Mouse (Mus musculus): Measurements from ENCODE around the gene Grcc10. TPM values are rescaled to one million over a fixed set of nuclear protein-coding genes. Genes with fewer than 3 reads are reported as not detected.
A peak's percentile ranks its signal among the peaks of the same experiment; 100 is the strongest.

The Grcc10 gene
- polyA plus RNA-seq, 1 experiment from 2014 or later, result 445 TPM

- Histone ChIP-seq H3K27ac (replicated peaks) (peak overlapping the region; percentile 81), H3K4me3 (peak overlapping the region; percentile 58), H3K27me3 (ENCODE audit: low read depth, poor library complexity, severe bottlenecking) (peaks cover 77% of the 10 kb centered on the region), H3K36me3 (no peaks in the 10 kb centered on the region), H3K9me3 (replicated peaks) (no peaks in the 10 kb centered on the region), H3K4me1 (peaks cover 40% of the 10 kb centered on the region)
- DNase-seq (ENCODE audit: low spot score), result no peak
- WGBS, result 1% methylated on average over 9 of the region's 9 CpGs
Observed at GRCm38 (mm10) chr6:124768704-124769044, 27.5 kb upstream of the Grcc10 start.

DNA sequence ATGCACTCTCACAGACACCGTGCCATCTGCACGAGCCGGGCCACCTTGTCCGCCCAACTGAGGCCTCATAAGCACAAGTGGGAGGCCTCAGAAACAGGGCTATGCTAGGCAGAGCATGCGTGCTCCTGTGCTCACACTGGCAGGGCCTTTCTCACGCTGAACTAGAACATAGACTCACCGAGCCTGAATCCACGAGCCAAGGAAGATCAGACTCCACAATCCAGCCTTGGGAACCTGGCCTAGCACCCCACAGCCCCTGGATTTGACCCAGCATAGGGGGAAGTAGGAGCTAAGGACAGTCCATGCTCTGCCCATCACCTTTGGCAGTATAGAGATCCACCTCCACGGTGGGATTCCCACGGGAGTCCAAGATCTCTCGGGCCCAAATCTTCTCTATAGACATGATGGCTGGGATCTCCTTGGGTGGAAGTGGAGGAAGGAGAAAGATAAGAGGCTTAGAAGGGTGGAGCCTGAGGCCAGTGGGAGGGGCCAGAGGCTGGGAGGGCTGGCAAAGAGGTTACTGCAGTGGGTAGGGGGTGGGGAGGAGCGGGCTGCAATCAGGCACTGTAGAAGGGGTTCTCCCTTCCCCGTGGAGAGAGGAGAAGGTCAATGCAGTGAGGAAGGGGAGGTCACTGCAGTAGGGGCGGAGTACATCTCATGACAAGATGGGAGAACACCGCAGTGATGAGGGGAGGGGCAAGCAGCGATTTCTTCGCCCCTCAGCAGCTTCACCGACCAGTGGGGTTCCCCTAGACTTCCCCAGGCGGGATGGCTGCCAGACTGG, 26.9 kb upstream of the Grcc10 start:
- DNase-seq (ENCODE audit: low spot score), result peak; percentile 42
- Histone ChIP-seq H3K27ac (replicated peaks) (peak overlapping the region; percentile 59), H3K9me3 (replicated peaks) (no peaks in the 10 kb centered on the region), H3K27me3 (ENCODE audit: low read depth, poor library complexity, severe bottlenecking) (peaks cover 71% of the 10 kb centered on the region), H3K4me1 (peaks cover 40% of the 10 kb centered on the region), H3K36me3 (no peaks in the 10 kb centered on the region), H3K4me3 (peak overlapping the region; percentile 58)
- 15% methylated on average over 19 of the region's 19 CpGs for WGBS

- WGBS, result 23% methylated on average over 4 of the region's 4 CpGs
- H3K36me3 ChIP-seq, result no peaks in the 10 kb centered on the region
- peak overlapping the region; percentile 58 for H3K4me3 ChIP-seq
- DNase-seq (ENCODE audit: low spot score), result no peak
- no peaks in the 10 kb centered on the region for H3K9me3 ChIP-seq (replicated peaks)
- peaks cover 71% of the 10 kb centered on the region for H3K27me3 ChIP-seq (ENCODE audit: low read depth, poor library complexity, severe bottlenecking)
- peak overlapping the region; percentile 59 for H3K27ac ChIP-seq (replicated peaks)
- H3K4me1 ChIP-seq, result peaks cover 40% of the 10 kb centered on the region
Observed at GRCm38 (mm10) chr6:124767536-124767919, 26.4 kb upstream of the Grcc10 start.

DNA sequence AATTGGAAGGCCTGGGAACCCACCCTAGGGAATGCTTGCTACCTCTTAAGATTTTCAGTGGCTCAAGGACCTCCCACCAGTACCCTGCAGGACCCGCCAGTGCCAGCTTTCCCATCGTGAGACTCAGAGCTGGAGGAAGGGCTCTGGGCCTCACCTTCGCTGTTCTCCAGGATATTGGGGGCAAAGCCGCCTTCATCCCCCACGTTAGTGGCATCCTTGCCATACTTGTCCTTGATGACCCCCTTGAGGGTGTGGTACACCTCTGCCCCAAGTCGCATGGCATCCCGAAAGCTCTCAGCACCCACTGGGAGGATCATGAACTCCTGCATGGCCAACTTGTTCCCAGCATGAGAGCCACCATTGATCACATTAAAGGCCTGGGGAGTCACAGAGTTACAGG, 24.8 kb upstream of the Grcc10 start:
- no peak for DNase-seq (ENCODE audit: low spot score)
- H3K27ac ChIP-seq (replicated peaks), result no peak overlapping the region
- no peaks in the 10 kb centered on the region for H3K36me3 ChIP-seq
- 85% methylated on average over 7 of the region's 7 CpGs for WGBS
- H3K9me3 ChIP-seq (replicated peaks), result no peaks in the 10 kb centered on the region
- peaks cover 66% of the 10 kb centered on the region for H3K27me3 ChIP-seq (ENCODE audit: low read depth, poor library complexity, severe bottlenecking)
- H3K4me3 ChIP-seq, result no peak overlapping the region
- peaks cover 40% of the 10 kb centered on the region for H3K4me1 ChIP-seq

DNA sequence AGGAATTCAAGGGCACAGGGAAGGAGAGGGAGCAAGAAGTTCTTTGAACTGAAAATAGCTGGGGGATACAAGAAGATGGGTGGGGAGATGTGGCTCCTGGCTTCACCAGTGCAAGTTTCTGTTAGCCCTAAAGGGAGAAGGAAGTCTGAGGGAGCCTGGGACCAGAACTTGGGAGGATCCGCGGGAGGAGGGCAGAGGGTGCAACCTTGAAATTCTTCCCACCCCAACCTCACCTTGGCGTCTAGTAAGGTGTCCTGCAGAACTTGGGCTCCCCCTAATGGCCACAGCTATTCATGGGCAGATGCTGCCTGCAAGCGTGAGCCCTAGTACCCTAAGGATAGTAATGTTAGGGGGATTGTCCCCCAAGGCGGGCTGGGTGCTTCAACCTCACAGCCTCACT, 18.1 kb upstream of the Grcc10 start:
- DNase-seq (ENCODE audit: low spot score), result peak; percentile 80
- H3K27me3 ChIP-seq (ENCODE audit: low read depth, poor library complexity, severe bottlenecking), result peaks cover 11% of the 10 kb centered on the region; the same call in 1 of the 2 replicates
- peaks cover 45% of the 10 kb centered on the region for H3K4me1 ChIP-seq
- WGBS, result 5% methylated on average over 5 of the region's 5 CpGs
- no peaks in the 10 kb centered on the region for H3K9me3 ChIP-seq (replicated peaks)
- H3K4me3 ChIP-seq, result peak overlapping the region; percentile 90; the same call in 1 of the 2 replicates
- H3K36me3 ChIP-seq, result no peaks in the 10 kb centered on the region
- peak overlapping the region; percentile 98 for H3K27ac ChIP-seq (replicated peaks)

DNA sequence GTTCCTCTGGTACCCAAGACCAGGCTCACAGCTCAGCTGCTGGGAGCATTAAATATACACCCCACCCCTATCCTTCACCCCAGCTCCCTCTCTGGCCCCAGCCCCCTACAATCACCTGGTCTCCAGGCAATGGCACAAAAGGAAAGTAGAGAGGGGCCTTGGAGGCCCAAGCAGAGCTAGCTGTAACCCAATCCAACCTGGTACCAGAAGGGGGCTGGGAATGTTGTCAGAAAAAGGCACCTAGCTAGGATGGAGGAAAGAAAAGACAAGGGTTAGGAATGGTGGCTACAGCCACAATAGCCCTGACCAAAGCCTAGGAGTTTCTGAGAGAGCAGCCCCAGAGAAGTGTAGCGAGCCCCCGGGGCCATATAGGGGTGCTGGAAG, 17.7 kb upstream of the Grcc10 start:
- Histone ChIP-seq H3K4me3 (peak overlapping the region; percentile 90), H3K4me1 (peaks cover 49% of the 10 kb centered on the region)
- WGBS, result 78% methylated on average over 2 of the region's 2 CpGs

DNA sequence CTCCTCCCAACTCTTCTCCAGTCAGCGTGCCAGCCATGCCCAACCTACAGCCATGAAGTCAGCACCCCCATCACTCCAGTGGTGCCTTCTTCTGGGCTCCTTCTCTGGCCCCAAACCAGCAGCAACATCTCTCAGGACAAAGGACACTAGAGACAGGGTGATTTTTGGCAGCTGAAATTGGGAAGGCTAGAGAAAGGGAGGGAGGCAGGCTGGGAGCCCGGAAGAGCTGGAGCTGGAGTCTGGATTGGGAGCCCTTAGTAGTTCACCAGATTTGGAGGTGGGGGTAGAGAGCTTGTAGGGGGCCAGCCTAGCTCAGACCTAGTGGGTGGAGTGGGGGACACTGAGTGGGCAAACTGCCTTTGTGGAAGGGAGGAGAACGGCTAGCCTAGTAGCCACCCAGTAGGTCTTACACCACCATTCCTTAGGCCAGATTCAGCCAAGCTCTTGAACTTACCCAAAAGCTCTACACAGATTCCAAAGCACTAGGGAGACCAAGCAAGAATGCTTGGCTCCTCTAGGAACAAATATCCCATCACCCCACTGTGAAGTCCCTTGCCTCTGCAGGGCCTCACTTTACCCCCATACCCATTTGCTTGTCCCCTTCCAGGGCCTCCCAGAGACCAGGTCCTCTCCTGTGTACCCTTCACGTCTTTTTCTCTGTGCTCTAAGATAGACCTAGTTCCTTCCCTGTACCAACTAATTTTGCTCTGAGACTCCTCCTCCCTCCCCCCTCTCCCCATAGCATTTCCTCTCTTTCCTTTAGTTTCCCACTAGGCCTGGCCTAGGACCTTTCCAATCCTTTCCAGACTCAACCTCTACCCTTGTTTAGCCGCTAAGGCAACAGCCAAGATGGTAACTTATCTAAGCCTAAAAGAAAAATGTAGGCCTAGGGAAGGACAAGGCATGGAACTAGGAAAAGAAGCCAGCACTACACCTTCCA, 17.0 kb upstream of the Grcc10 start:
- Histone ChIP-seq H3K27ac (replicated peaks) (peak overlapping the region; percentile 98), H3K36me3 (0 out of 2 replicates have a peak, but pooled peaks cover 1% of the 10 kb centered on the region), H3K4me3 (peak overlapping the region; percentile 90), H3K4me1 (peaks cover 54% of the 10 kb centered on the region), H3K27me3 (ENCODE audit: low read depth, poor library complexity, severe bottlenecking) (peaks cover 11% of the 10 kb centered on the region; the same call in 1 of the 2 replicates), H3K9me3 (replicated peaks) (no peaks in the 10 kb centered on the region)
- 24% methylated on average over 5 of the region's 5 CpGs for WGBS
- peak; percentile 67 for DNase-seq (ENCODE audit: low spot score)

More for the DNA sequence above, 17.7 kb upstream of the Grcc10 start:
- no peaks in the 10 kb centered on the region for H3K9me3 ChIP-seq (replicated peaks)
- H3K27ac ChIP-seq (replicated peaks), result peak overlapping the region; percentile 98
- H3K27me3 ChIP-seq (ENCODE audit: low read depth, poor library complexity, severe bottlenecking), result peaks cover 11% of the 10 kb centered on the region; the same call in 1 of the 2 replicates
- H3K36me3 ChIP-seq, result no peaks in the 10 kb centered on the region
- DNase-seq (ENCODE audit: low spot score), result no peak

GRCm38 (mm10) chr6:124757351-124757880, 16.2 kb upstream of the Grcc10 start:
- H3K27me3 ChIP-seq (ENCODE audit: low read depth, poor library complexity, severe bottlenecking), result 0 out of 2 replicates have a peak, but pooled peaks cover 4% of the 10 kb centered on the region
- H3K9me3 ChIP-seq (replicated peaks), result no peaks in the 10 kb centered on the region
- H3K27ac ChIP-seq (replicated peaks), result peak overlapping the region; percentile 98
- no peak for DNase-seq (ENCODE audit: low spot score)
- H3K36me3 ChIP-seq, result 0 out of 2 replicates have a peak, but pooled peaks cover 3% of the 10 kb centered on the region
- H3K4me3 ChIP-seq, result peak overlapping the region; percentile 90
- 4% methylated on average over 5 of the region's 5 CpGs for WGBS
- peaks cover 54% of the 10 kb centered on the region for H3K4me1 ChIP-seq

GRCm38 (mm10) chr6:124756652-124757350, 15.6 kb upstream of the Grcc10 start:
- H3K27ac ChIP-seq (replicated peaks), result peak overlapping the region; percentile 98
- peaks cover 54% of the 10 kb centered on the region for H3K4me1 ChIP-seq
- under 1% methylated on average over 54 of the region's 54 CpGs for WGBS
- H3K27me3 ChIP-seq (ENCODE audit: low read depth, poor library complexity, severe bottlenecking), result no peaks in the 10 kb centered on the region
- 0 out of 2 replicates have a peak, but pooled peaks cover 3% of the 10 kb centered on the region for H3K36me3 ChIP-seq
- H3K4me3 ChIP-seq, result peak overlapping the region; percentile 90
- peak; percentile 87 for DNase-seq (ENCODE audit: low spot score)
- no peaks in the 10 kb centered on the region for H3K9me3 ChIP-seq (replicated peaks)

DNA sequence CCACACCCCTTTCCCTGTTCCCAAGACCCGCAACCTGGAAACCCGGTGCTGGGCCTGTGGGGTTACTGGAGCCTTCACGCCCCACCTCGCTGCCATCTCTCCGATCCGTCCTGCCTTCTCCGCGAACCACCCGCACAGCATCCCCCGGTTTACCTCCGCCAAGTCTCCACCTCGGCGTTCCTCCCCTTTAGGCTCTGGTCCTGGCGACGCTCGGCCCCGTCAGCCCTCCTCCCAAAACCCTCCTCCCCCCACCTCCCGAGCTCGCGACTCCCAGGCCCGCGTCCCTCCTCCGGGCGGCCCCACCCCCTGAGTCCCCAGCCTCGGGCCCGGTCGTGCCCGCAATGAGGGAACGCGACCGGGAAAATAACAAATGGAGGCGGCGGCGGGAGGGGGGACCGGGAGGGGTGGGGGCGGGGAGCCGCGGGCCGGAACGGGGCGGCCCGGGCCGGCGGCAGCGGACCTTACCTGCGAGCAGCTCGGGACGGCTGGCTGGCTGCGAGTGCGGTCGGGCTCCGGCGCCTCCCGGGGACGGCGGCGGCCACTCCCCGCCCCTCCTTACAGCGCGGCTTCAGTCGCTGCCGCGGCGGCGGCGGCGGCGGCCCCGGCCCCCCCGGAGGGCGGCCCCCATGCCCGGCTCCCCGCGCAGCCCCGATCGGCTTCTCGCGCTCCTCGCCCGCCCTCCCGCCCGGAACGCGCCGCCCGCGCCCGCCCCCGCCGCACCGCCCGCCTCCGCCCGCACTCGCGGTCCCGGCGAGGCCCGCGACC, 14.8 kb upstream of the Grcc10 start, which contains the start of the genes Gm45234 and Atn1:
Gm45234 (minus strand) TSS at position 191 of the 765 bp plus-strand sequence.
Atn1 (minus strand) TSS at position 694 of the 765 bp plus-strand sequence.
- Histone ChIP-seq H3K4me3 (peak within 1 kb of the TSS; percentile 90), H3K27ac (replicated peaks) (peak within 1 kb of the TSS; percentile 98), H3K27me3 (ENCODE audit: low read depth, poor library complexity, severe bottlenecking) (no peaks in the 10 kb centered on the region), H3K36me3 (0 out of 2 replicates have a peak, but pooled peaks cover 8% of the 10 kb centered on the region), H3K4me1 (peaks cover 54% of the 10 kb centered on the region), H3K9me3 (replicated peaks) (no peaks in the 10 kb centered on the region)
- DNase-seq (ENCODE audit: low spot score), result peak; percentile 81
- WGBS, result under 1% methylated on average over 73 of the region's 100 CpGs

DNA sequence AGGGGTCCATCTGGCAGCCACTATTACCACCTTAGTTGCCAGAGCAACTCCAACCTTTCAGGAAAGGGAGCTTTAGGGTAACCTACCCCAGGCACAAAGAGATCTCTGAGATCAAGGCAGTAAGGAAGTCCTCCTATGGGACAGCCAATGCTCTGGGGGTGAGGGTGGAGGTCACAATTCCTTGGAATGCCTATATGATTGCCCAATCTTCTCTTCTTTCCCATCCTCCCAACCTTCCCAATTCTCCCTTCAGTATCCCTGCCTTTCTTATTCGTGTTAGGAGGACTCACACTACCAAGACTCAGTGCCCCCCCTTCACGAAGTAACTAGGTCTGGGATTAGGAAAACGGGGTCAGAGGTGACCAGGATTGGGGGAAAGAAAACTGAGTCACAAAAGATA, 14.1 kb upstream of the Grcc10 start:
- peak; percentile 14 for DNase-seq (ENCODE audit: low spot score)
- peak overlapping the region; percentile 90 for H3K4me3 ChIP-seq
- no peaks in the 10 kb centered on the region for H3K9me3 ChIP-seq (replicated peaks)
- no peaks in the 10 kb centered on the region for H3K27me3 ChIP-seq (ENCODE audit: low read depth, poor library complexity, severe bottlenecking)
- H3K36me3 ChIP-seq, result 0 out of 2 replicates have a peak, but pooled peaks cover 10% of the 10 kb centered on the region
- WGBS, result 1% methylated on average over 3 of the region's 3 CpGs
- peaks cover 54% of the 10 kb centered on the region for H3K4me1 ChIP-seq
- H3K27ac ChIP-seq (replicated peaks), result peak overlapping the region; percentile 98
